Mouse (Mus musculus): Measurements from ENCODE around the gene Spryd4. TPM values are rescaled to one million over a fixed set of nuclear protein-coding genes. Genes with fewer than 3 reads are reported as not detected.

The Spryd4 gene
- total and polyA plus RNA-seq, 3 experiments, result 17.2 to 19.6 TPM; not detected in 1

DNA sequence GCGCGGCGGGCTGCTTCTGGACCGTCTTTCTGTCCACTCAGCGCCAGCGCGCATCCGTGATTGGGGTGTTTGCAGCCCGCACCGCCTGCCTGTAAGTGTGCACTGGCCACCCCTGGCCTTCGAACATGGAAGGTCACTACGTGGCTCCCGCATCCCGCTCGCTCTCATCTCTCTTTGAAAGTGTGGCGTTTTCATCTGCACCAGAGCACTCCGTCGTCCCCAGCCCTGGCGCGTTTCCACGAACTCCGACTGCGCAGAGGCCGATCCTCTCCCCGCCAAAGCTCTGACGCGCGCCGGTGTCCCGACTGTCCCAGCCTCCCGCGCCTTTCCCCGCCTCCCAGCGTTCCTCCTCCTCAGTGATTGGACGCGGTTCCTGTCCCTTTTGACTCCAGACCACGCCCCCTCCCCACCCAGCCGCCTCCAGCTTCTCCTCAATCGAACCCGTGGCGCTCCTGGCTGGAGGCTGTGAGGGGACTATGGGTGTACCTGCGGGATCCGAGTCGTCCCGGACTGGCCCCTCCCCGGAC lies 17.5 kb downstream of the Spryd4 start, which contains the start of gene Gls2:
TSS of gene Gls2 (plus strand) at position 434 of the 527 bp plus-strand sequence.
- no peak for TF ChIP-seq USF1 (IDR thresholded peaks at IDR 0.05; ENCODE audit: low read depth, low read length)
- peak; percentile 40 for TF ChIP-seq NELFE (IDR thresholded peaks at IDR 0.05; ENCODE audit: low read depth, low read length)
- no peak for TF ChIP-seq CHD2 (IDR thresholded peaks at IDR 0.05; ENCODE audit: low read length)
- peak; percentile 40; the same call in 1 of the 2 replicates for TF ChIP-seq TBP (IDR thresholded peaks at IDR 0.05; ENCODE audit: low read depth, low read length)
- TF ChIP-seq ZKSCAN1 (IDR thresholded peaks at IDR 0.05; ENCODE audit: low read depth, low read length), result peak; percentile 30; the same call in 1 of the 2 replicates
- TF ChIP-seq MAZ (IDR thresholded peaks at IDR 0.05; ENCODE audit: low read depth, low read length), result no peak
- TF ChIP-seq KAT2A (conservative IDR thresholded peaks at IDR 0.05; ENCODE audit: low read depth, low read length), result no peak
- no peak for TF ChIP-seq UBTF (IDR thresholded peaks at IDR 0.05; ENCODE audit: borderline replicate concordance, insufficient read depth, low read depth, low read length)
- TF ChIP-seq SIN3A (IDR thresholded peaks at IDR 0.05; ENCODE audit: low read length), result peak; percentile 22; the same call in 1 of the 2 replicates
- TF ChIP-seq POLR2A (IDR thresholded peaks at IDR 0.05; ENCODE audit: control insufficient read depth in 1 of 2, insufficient read depth in 1 of 2, low read depth in 1 of 2, low read length in 2 of 2, poor library complexity in 1 of 2), result peak; percentile 58 to 62; a peak in 2 of 4 replicates
- peak; percentile 52; the same call in 1 of the 2 replicates for TF ChIP-seq NRF1 (IDR thresholded peaks at IDR 0.05; ENCODE audit: insufficient read depth, low read depth, low read length, poor library complexity, severe bottlenecking)
- TF ChIP-seq MAX (IDR thresholded peaks at IDR 0.05; ENCODE audit: low read length), result peak; percentile 27; the same call in 1 of the 2 replicates
- no peak for TF ChIP-seq BHLHE40 (IDR thresholded peaks at IDR 0.05; ENCODE audit: borderline replicate concordance, low read depth, low read length)
- peak; percentile 6; the same call in 1 of the 2 replicates for TF ChIP-seq E2F4 (IDR thresholded peaks at IDR 0.05; ENCODE audit: borderline replicate concordance, low read depth, low read length)
- no peak for TF ChIP-seq EP300 (IDR thresholded peaks at IDR 0.05; ENCODE audit: low read depth in 1 of 2, low read length in 2 of 2)
- no peak for TF ChIP-seq ELF1 (IDR thresholded peaks at IDR 0.05; ENCODE audit: low read depth, low read length)
- no peak; the same call in 1 of the 2 replicates for TF ChIP-seq MXI1 (IDR thresholded peaks at IDR 0.05; ENCODE audit: low read depth, low read length)
- TF ChIP-seq TCF12 (IDR thresholded peaks at IDR 0.05; ENCODE audit: low read depth, low read length), result 0 out of 2 replicates have a peak, but pooled peaks have one; percentile 22
- TF ChIP-seq USF2 (IDR thresholded peaks at IDR 0.05; ENCODE audit: borderline replicate concordance in 1 of 2, insufficient read depth in 1 of 2, low read depth in 1 of 2, low read length in 2 of 2), result no peak
- no peak for TF ChIP-seq POLR2AphosphoS2 (IDR thresholded peaks at IDR 0.05; ENCODE audit: low read length)
- no peak for TF ChIP-seq MAFK (IDR thresholded peaks at IDR 0.05; ENCODE audit: borderline replicate concordance, low read depth, low read length)
- no peaks in the 10 kb centered on the region for H3K9me3 ChIP-seq (replicated peaks; ENCODE audit: insufficient read depth, low read length)
- H3K4me1 ChIP-seq (ENCODE audit: control insufficient read depth in 1 of 2, insufficient read depth in 2 of 2, low read length in 2 of 2), result peaks cover 3 to 22% of the 10 kb centered on the region in 2 experiments; a peak in 3 of 4 replicates
- no peaks in the 10 kb centered on the region for H3K27me3 ChIP-seq (ENCODE audit: control insufficient read depth in 1 of 2, insufficient read depth in 2 of 2, low read length in 2 of 2)
- H3K9ac ChIP-seq (ENCODE audit: control insufficient read depth, low read depth, low read length, poor library complexity, severe bottlenecking), result peak within 1 kb of the TSS; percentile 85
- H3K36me3 ChIP-seq (ENCODE audit: control insufficient read depth in 1 of 2, insufficient read depth in 2 of 2, low read length in 2 of 2), result peaks cover 0 to 10% of the 10 kb centered on the region in 2 experiments; a peak in 2 of 4 replicates
- DNase-seq (ENCODE audit: low read depth, low spot score), result peak; percentile 98
- peak within 1 kb of the TSS; percentile 39; the same call in 1 of the 2 replicates for H3K27ac ChIP-seq (ENCODE audit: control insufficient read depth, low read depth, low read length)
- H3K79me2 ChIP-seq (ENCODE audit: control insufficient read depth, insufficient read depth, low read length, poor library complexity), result no peaks in the 10 kb centered on the region; the same call in 1 of the 2 replicates
- H3K4me3 ChIP-seq (ENCODE audit: control insufficient read depth in 1 of 2, insufficient read depth in 1 of 2, low read depth in 2 of 2, low read length in 2 of 2), result peak within 1 kb of the TSS; percentile 85 to 89
